Mouse (Mus musculus) lung, embryonic 15.5 days (tissue): Measurements from ENCODE around the gene Pmel. TPM values are rescaled to one million over a fixed set of nuclear protein-coding genes. Genes with fewer than 3 reads are reported as not detected.
A peak's percentile ranks its signal among the peaks of the same experiment; 100 is the strongest.

Source experiments
- ATAC-seq: fragments of 200-750 bp; cut with Nextera tagmentation; 2 replicates; pipeline ENCODE4 v1.8.0; 2017; ENCODE audit warnings: moderate number of reproducible peaks, borderline replicate concordance; ENCODE audit not compliant: low FRiP score, low TSS enrichment; ENCODE audit errors: extremely low read depth
- H3K27ac ChIP-seq: fragments of 300-500 bp; sonication (generic); 2 replicates; pipeline ENCODE4 v1.5.1; 2015; ENCODE audit warnings: moderate library complexity, mild to moderate bottlenecking, inconsistent platforms
- H3K27me3 ChIP-seq: fragments of 300-500 bp; sonication (generic); 2 replicates; pipeline ENCODE4 v1.6.1; 2015; ENCODE audit warnings: inconsistent platforms
- H3K36me3 ChIP-seq: fragments of 300-500 bp; sonication (generic); 2 replicates; pipeline ENCODE4 v1.6.1; 2015; ENCODE audit warnings: inconsistent platforms
- H3K4me1 ChIP-seq: fragments of 300-500 bp; sonication (generic); 2 replicates; pipeline ENCODE4 v1.6.1; 2015; ENCODE audit warnings: inconsistent platforms
- H3K4me2 ChIP-seq: fragments of 300-500 bp; sonication (generic); 2 replicates; pipeline ENCODE4 v1.6.1; 2015; ENCODE audit warnings: inconsistent platforms, mild to moderate bottlenecking, moderate library complexity
- H3K4me3 ChIP-seq: fragments of 300-500 bp; sonication (generic); 2 replicates; pipeline ENCODE4 v1.5.1; 2015; ENCODE audit warnings: mild to moderate bottlenecking, inconsistent platforms
- H3K9ac ChIP-seq: fragments of 300-500 bp; sonication (generic); 2 replicates; pipeline ENCODE4 v1.6.1; 2015; ENCODE audit warnings: inconsistent platforms
- H3K9me3 ChIP-seq: fragments of 300-500 bp; sonication (generic); 2 replicates; pipeline ENCODE4 v1.6.1; 2016; ENCODE audit warnings: inconsistent platforms
- WGBS: fragments of 180-500 bp; shearing (Covaris S2); methylation state at CpG from one replicate; pipeline ENCODE4 v1.1.7; 2015; 5-methylcytosine and 5-hydroxymethylcytosine counted together
- polyA plus RNA-seq: library from polyadenylated mRNA; unstranded; fragments of >200 nt; fragmentation: Nextera tagmentation; extraction: Ambion mirVana; gene quantifications from 2 replicates; pipeline ENCODE4 v1.2.1, GENCODE M21; 2015

Gene Pmel
- polyA plus RNA-seq = 1.2 and 1.3 TPM in 2 replicates

- H3K9me3 ChIP-seq = no peaks in the 10 kb centered on the region
- no peak for ATAC-seq
- H3K27ac ChIP-seq = peak within 1 kb of the TSS; percentile 99
- H3K4me2 ChIP-seq = peak within 1 kb of the TSS; percentile 73
- peak within 1 kb of the TSS; percentile 96 for H3K4me3 ChIP-seq
- 4% methylated on average over 4 of the region's 4 CpGs for WGBS
- peaks cover 41% of the 10 kb centered on the region for H3K36me3 ChIP-seq
- H3K4me1 ChIP-seq = peaks cover 18% of the 10 kb centered on the region
- no peaks in the 10 kb centered on the region for H3K27me3 ChIP-seq
- H3K9ac ChIP-seq = peak within 1 kb of the TSS; percentile 91
These were observed at the start of gene Pmel for GRCm38 (mm10) chr10:128703895-128704294. Pmel (plus strand) TSS chr10:128704195.

- Histone ChIP-seq H3K4me3 (no peak overlapping the region), H3K36me3 (no peaks in the 10 kb centered on the region), H3K27me3 (no peaks in the 10 kb centered on the region), H3K4me2 (no peak overlapping the region), H3K9ac (no peak overlapping the region), H3K4me1 (no peaks in the 10 kb centered on the region), H3K27ac (peak overlapping the region; percentile 33; the same call in 1 of the 2 replicates), H3K9me3 (no peaks in the 10 kb centered on the region)
- 27% methylated on average over 3 of the region's 3 CpGs for WGBS
- ATAC-seq = no peak
These were observed 48.7 kb upstream of the Pmel start for GRCm38 (mm10) chr10:128655254-128655653.

DNA sequence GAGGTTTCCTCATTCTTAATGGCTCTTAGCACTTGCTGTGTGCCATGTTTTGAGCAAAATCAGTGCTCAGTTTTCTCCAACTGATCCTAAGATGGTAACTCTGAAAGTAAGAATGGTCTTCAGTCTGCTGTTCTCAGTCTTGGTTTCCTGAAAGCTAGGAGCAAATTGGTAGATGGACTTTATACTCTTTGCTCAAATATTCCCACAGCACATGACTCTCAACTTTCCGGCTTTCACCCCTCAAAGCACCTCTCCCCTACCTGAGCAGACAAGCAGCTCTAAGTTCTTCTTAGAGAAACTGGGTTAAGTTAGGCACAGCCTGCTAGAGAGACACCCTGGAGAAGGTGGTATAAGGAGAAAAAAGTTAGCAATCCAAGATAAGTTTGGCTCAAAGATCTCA lies 47.3 kb upstream of the Pmel start:
- no peak overlapping the region for H3K27ac ChIP-seq
- WGBS = 72% methylated on average over 1 of the region's 1 CpGs
- no peaks in the 10 kb centered on the region for H3K4me1 ChIP-seq
- no peak for ATAC-seq
- no peaks in the 10 kb centered on the region for H3K9me3 ChIP-seq
- no peak overlapping the region for H3K4me2 ChIP-seq
- no peaks in the 10 kb centered on the region for H3K27me3 ChIP-seq
- H3K4me3 ChIP-seq = no peak overlapping the region
- no peak overlapping the region for H3K9ac ChIP-seq
- H3K36me3 ChIP-seq = no peaks in the 10 kb centered on the region

- Histone ChIP-seq H3K36me3 (no peaks in the 10 kb centered on the region), H3K4me3 (no peak overlapping the region), H3K4me2 (no peak overlapping the region), H3K4me1 (no peaks in the 10 kb centered on the region), H3K9me3 (no peaks in the 10 kb centered on the region), H3K9ac (no peak overlapping the region), H3K27me3 (no peaks in the 10 kb centered on the region), H3K27ac (no peak overlapping the region)
- WGBS = 43% methylated on average over 9 of the region's 9 CpGs
- no peak for ATAC-seq
These were observed 46.2 kb upstream of the Pmel start for GRCm38 (mm10) chr10:128657844-128658243.

GRCm38 (mm10) chr10:128659490-128659889 lies 44.5 kb upstream of the Pmel start:
- H3K9ac ChIP-seq = no peak overlapping the region
- no peaks in the 10 kb centered on the region for H3K9me3 ChIP-seq
- H3K4me1 ChIP-seq = no peaks in the 10 kb centered on the region
- no peaks in the 10 kb centered on the region for H3K27me3 ChIP-seq
- H3K27ac ChIP-seq = no peak overlapping the region
- no peaks in the 10 kb centered on the region for H3K36me3 ChIP-seq
- 34% methylated on average over 9 of the region's 9 CpGs for WGBS
- H3K4me2 ChIP-seq = no peak overlapping the region
- H3K4me3 ChIP-seq = no peak overlapping the region
- ATAC-seq = no peak

- Histone ChIP-seq H3K4me1 (no peaks in the 10 kb centered on the region), H3K27me3 (no peaks in the 10 kb centered on the region), H3K4me2 (no peak overlapping the region), H3K36me3 (no peaks in the 10 kb centered on the region), H3K9ac (no peak overlapping the region), H3K4me3 (no peak overlapping the region), H3K27ac (no peak overlapping the region), H3K9me3 (no peaks in the 10 kb centered on the region)
- ATAC-seq = no peak
These were observed 41.5 kb upstream of the Pmel start for GRCm38 (mm10) chr10:128662465-128662864.

DNA sequence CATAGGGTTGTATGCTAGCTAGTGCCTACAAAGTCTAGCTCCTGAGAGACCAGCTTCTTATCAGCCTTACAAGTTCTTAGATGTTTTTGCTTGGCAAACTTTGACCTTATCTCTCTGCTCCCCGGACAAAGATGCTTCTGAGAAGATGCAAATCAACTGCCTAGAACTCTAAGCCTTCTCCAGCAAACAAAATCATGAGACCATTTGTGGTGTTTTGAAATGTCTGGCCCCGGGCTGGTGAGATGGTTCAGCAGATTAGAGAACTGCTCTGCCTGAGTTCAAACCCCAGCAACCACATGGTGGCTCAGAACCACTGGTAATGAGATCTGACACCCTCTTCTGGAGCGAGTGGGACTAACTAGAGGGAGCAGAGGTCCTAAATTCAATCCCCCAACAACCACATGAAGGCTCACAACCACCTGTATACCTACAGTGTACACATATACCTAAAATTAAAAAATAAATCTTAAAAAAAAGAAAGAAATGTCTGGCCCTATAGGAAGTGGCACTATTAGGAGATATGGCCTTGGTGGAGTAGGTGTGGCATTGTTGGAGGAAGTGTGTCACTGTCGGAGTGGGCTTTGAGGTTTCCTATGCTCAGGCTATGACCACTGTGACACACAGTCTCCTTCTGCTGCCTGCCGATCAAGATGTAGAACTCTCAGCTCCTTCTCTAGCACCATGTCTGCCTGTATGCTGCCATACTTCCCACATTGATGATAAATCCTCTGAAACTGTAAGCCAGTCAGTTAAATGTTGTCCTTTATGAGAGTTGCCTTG lies 40.4 kb upstream of the Pmel start:
- Histone ChIP-seq H3K4me2 (no peak overlapping the region), H3K4me1 (peaks cover 4% of the 10 kb centered on the region; the same call in 1 of the 2 replicates), H3K4me3 (no peak overlapping the region), H3K9ac (no peak overlapping the region), H3K27me3 (no peaks in the 10 kb centered on the region), H3K36me3 (no peaks in the 10 kb centered on the region), H3K27ac (no peak overlapping the region), H3K9me3 (no peaks in the 10 kb centered on the region)
- WGBS = 42% methylated on average over 5 of the region's 5 CpGs
- no peak for ATAC-seq

- no peak overlapping the region for H3K4me2 ChIP-seq
- H3K27ac ChIP-seq = no peak overlapping the region
- H3K36me3 ChIP-seq = no peaks in the 10 kb centered on the region
- H3K9me3 ChIP-seq = no peaks in the 10 kb centered on the region
- 54% methylated on average over 3 of the region's 3 CpGs for WGBS
- H3K9ac ChIP-seq = no peak overlapping the region
- no peak overlapping the region for H3K4me3 ChIP-seq
- ATAC-seq = no peak
- no peaks in the 10 kb centered on the region for H3K27me3 ChIP-seq
- H3K4me1 ChIP-seq = peaks cover 8% of the 10 kb centered on the region; the same call in 1 of the 2 replicates
These were observed 39.2 kb upstream of the Pmel start for GRCm38 (mm10) chr10:128664808-128665207.

- Histone ChIP-seq H3K4me3 (no peak overlapping the region), H3K4me1 (peaks cover 8% of the 10 kb centered on the region; the same call in 1 of the 2 replicates), H3K4me2 (no peak overlapping the region), H3K9ac (no peak overlapping the region), H3K9me3 (no peaks in the 10 kb centered on the region), H3K27ac (no peak overlapping the region), H3K27me3 (no peaks in the 10 kb centered on the region), H3K36me3 (no peaks in the 10 kb centered on the region)
- WGBS = 81% methylated on average over 3 of the region's 3 CpGs
- ATAC-seq = no peak
These were observed 38.7 kb upstream of the Pmel start for GRCm38 (mm10) chr10:128665307-128665706.

DNA sequence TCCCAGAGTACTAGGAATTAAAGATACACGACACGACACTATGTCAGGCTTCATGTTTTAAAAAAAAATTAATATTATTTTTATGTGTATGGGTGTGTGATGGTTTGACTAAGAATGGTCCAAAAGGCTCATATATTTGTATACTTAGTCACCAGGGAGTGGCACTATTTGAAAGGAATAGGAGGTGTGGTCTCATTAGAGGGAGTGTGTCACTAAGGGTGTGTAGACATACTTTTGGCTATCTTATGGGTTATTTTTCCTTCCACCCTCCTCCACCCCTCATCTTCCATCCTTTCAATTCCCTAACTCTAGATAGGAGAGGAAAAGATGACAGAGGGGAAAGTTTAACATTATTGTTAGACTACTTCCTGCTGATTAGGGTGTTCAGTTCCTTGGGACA lies 38.2 kb upstream of the Pmel start:
- no peak for ATAC-seq
- Histone ChIP-seq H3K9ac (no peak overlapping the region), H3K4me2 (no peak overlapping the region), H3K27me3 (no peaks in the 10 kb centered on the region), H3K36me3 (no peaks in the 10 kb centered on the region), H3K27ac (no peak overlapping the region), H3K9me3 (no peaks in the 10 kb centered on the region), H3K4me1 (peaks cover 8% of the 10 kb centered on the region; the same call in 1 of the 2 replicates), H3K4me3 (no peak overlapping the region)
- WGBS = 92% methylated on average over 2 of the region's 2 CpGs

- peaks cover 16% of the 10 kb centered on the region for H3K4me1 ChIP-seq
- no peaks in the 10 kb centered on the region for H3K27me3 ChIP-seq
- 1% methylated on average over 37 of the region's 42 CpGs for WGBS
- H3K9me3 ChIP-seq = no peaks in the 10 kb centered on the region
- peak overlapping the region; percentile 85 for H3K27ac ChIP-seq
- peak overlapping the region; percentile 88 for H3K4me3 ChIP-seq
- peak overlapping the region; percentile 75 for H3K9ac ChIP-seq
- no peaks in the 10 kb centered on the region for H3K36me3 ChIP-seq
- H3K4me2 ChIP-seq = peak overlapping the region; percentile 90
- ATAC-seq = peak; percentile 50; the same call in 1 of the 2 replicates
These were observed 35.0 kb upstream of the Pmel start for GRCm38 (mm10) chr10:128668790-128669672.

DNA sequence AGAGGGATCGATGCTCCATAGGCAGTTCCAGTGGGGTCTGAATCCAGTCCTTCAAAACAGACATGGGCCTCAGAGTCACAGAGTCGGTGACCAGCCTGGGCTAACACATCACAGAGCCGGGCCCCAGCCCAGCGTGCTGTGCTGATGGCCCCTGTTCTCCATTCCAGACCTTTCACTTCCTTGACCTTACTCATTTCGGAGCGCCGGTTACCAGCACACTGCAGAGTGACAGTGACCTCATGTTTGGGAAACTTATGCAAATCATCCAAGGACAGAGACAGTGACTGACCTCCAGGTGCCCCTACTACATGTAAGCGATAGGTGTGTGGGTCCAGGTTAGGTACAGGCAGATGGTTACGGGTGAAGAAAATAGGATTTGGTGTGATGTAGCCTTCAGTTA lies 32.8 kb upstream of the Pmel start:
- Histone ChIP-seq H3K27me3 (no peaks in the 10 kb centered on the region), H3K27ac (no peak overlapping the region), H3K4me2 (no peak overlapping the region), H3K36me3 (no peaks in the 10 kb centered on the region), H3K4me1 (peaks cover 20% of the 10 kb centered on the region), H3K9ac (no peak overlapping the region), H3K4me3 (no peak overlapping the region), H3K9me3 (no peaks in the 10 kb centered on the region)
- ATAC-seq = no peak
- WGBS = 91% methylated on average over 9 of the region's 9 CpGs
